Mouse (Mus musculus): ENCODE data around the gene Rab3d.

DNA sequence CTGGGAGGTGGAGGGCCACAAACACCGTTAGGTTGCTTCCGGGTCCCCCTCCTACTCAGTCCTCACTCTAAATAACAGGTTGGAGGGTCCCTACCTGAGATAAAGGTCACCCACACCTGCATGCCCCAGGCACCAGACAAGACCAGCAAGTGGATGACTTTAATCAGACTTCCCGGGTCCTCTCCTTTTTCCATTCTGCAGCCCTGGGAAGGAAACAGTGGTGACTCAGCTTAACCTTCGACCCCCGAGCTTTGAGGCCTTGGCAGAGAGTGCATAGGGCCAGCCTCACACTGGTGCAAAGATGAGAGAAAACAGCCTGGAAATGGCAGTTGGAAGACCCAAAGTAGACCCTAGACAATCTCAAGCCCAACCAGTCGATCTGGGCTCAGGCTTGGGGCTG, 8.2 kb upstream of the Rab3d start:
- no peak for TF ChIP-seq CTCF (IDR thresholded peaks at IDR 0.05 in 2 of 3, conservative IDR thresholded peaks at IDR 0.05 in 1 of 3; ENCODE audit: control insufficient read depth in 1 of 3, insufficient read depth in 1 of 3, low read depth in 2 of 3, low read length in 3 of 3, poor library complexity in 1 of 3, severe bottlenecking in 1 of 3)
- no peak for TF ChIP-seq GATA1 (IDR thresholded peaks at IDR 0.05; ENCODE audit: low read depth, low read length)
- no peak for TF ChIP-seq POLR2AphosphoS2 (IDR thresholded peaks at IDR 0.05; ENCODE audit: low read length)
- no peak for TF ChIP-seq SIN3A (IDR thresholded peaks at IDR 0.05; ENCODE audit: low read length)
- TF ChIP-seq ZNF384 (IDR thresholded peaks at IDR 0.05; ENCODE audit: low read depth, low read length): no peak
